Mouse (Mus musculus) testis, adult 2 months (tissue): ENCODE results near the gene Tjp3.

Experiments
- CTCF ChIP-seq: fragments of 200-500 bp; IDR thresholded peaks from 2 replicates; pipeline ENCODE4 v1.5.1; 2012; ENCODE audit warnings: low read depth, mild to moderate bottlenecking, inconsistent platforms, low read length, moderate library complexity; ENCODE audit not compliant: control insufficient read depth, insufficient read depth, insufficient replicate concordance
- POLR2A ChIP-seq: fragments of 200-500 bp; IDR thresholded peaks from 2 replicates; pipeline ENCODE4 v1.6.1; 2012; ENCODE audit warnings: low read depth, mild to moderate bottlenecking, inconsistent platforms, low read length, moderate library complexity; ENCODE audit not compliant: control insufficient read depth

DNA sequence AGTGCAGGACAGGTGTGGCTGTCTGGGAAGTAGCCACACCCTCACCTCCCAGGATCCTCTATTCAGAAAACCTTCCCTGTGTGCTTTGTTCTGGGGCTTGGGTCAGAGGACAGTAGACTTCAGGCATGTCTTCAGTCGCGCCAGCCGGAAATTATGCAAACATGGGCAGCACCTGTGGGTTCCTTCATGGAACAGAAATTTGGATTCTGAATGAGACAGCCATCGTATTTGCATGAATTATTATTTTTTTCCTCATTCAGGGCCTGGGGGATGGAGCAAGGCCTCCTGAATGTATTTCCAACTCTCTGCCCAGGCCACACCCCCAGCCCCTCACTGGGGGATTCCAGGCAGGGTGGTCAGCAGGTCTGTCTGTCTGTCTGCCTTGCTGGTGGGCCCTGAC is 30.4 kb downstream of the Tjp3 start:
- TF ChIP-seq POLR2A (no peak), CTCF (no peak)
